Mouse (Mus musculus): ENCODE measurements around the gene Gm43552. TPM values are rescaled to one million over a fixed set of nuclear protein-coding genes. Genes with fewer than 3 reads are reported as not detected.
A peak's percentile ranks its signal among the peaks of the same experiment; 100 is the strongest.

Gm43552 gene
- polyA plus RNA-seq, 1 experiment from 2014 or later, result not detected

- H3K79me2 ChIP-seq (ENCODE audit: inconsistent target), result peaks cover 43% of the 10 kb centered on the region
- H3K4me3 ChIP-seq (ENCODE audit: inconsistent target), result peak within 1 kb of the TSS; percentile 80
- H3K36me3 ChIP-seq (ENCODE audit: inconsistent target), result no peaks in the 10 kb centered on the region
- peak within 1 kb of the TSS; percentile 74 for H3K27ac ChIP-seq
- 0% methylated on average over 44 of the region's 51 CpGs for WGBS (ENCODE audit: missing documents)
These were observed 56.6 kb downstream of the Gm43552 start, which contains the start of gene Ugdh for GRCm38 (mm10) chr5:65435806-65436561. TSS of gene Ugdh (minus strand) at chr5:65435949.

- Histone ChIP-seq H3K36me3 (ENCODE audit: inconsistent target) (no peaks in the 10 kb centered on the region), H3K27ac (peak overlapping the region; percentile 15; the same call in 1 of the 2 replicates), H3K4me3 (ENCODE audit: inconsistent target) (peak overlapping the region; percentile 80), H3K79me2 (ENCODE audit: inconsistent target) (peaks cover 49% of the 10 kb centered on the region)
- WGBS (ENCODE audit: missing documents), result under 1% methylated on average over 45 of the region's 47 CpGs
These were observed 57.2 kb downstream of the Gm43552 start for GRCm38 (mm10) chr5:65435363-65435805.

GRCm38 (mm10) chr5:65434471-65435362 is 57.9 kb downstream of the Gm43552 start:
- 10% methylated on average over 10 of the region's 15 CpGs for WGBS (ENCODE audit: missing documents)
- H3K36me3 ChIP-seq (ENCODE audit: inconsistent target), result no peaks in the 10 kb centered on the region
- peak overlapping the region; percentile 15; the same call in 1 of the 2 replicates for H3K27ac ChIP-seq
- H3K4me3 ChIP-seq (ENCODE audit: inconsistent target), result peak overlapping the region; percentile 80
- H3K79me2 ChIP-seq (ENCODE audit: inconsistent target), result peaks cover 55% of the 10 kb centered on the region

GRCm38 (mm10) chr5:65429441-65429840 is 63.2 kb downstream of the Gm43552 start:
- Histone ChIP-seq H3K27ac (no peak overlapping the region), H3K79me2 (ENCODE audit: inconsistent target) (peaks cover 57% of the 10 kb centered on the region), H3K4me3 (ENCODE audit: inconsistent target) (no peak overlapping the region), H3K36me3 (ENCODE audit: inconsistent target) (no peaks in the 10 kb centered on the region; the same call in 1 of the 2 replicates)
- 90% methylated on average over 5 of the region's 5 CpGs for WGBS (ENCODE audit: missing documents)

- no peak overlapping the region for H3K27ac ChIP-seq
- H3K4me3 ChIP-seq (ENCODE audit: inconsistent target), result no peak overlapping the region
- H3K79me2 ChIP-seq (ENCODE audit: inconsistent target), result peaks cover 46% of the 10 kb centered on the region
- 61% methylated on average over 4 of the region's 4 CpGs for WGBS (ENCODE audit: missing documents)
- peaks cover 6% of the 10 kb centered on the region for H3K36me3 ChIP-seq (ENCODE audit: inconsistent target)
These were observed 64.3 kb downstream of the Gm43552 start for GRCm38 (mm10) chr5:65428321-65428720.

- Histone ChIP-seq H3K27ac (no peak overlapping the region), H3K36me3 (ENCODE audit: inconsistent target) (peaks cover 31% of the 10 kb centered on the region), H3K4me3 (ENCODE audit: inconsistent target) (no peak overlapping the region), H3K79me2 (ENCODE audit: inconsistent target) (peaks cover 15% of the 10 kb centered on the region; the same call in 1 of the 2 replicates)
- 99% methylated on average over 5 of the region's 5 CpGs for WGBS (ENCODE audit: missing documents)
These were observed 67.4 kb downstream of the Gm43552 start for GRCm38 (mm10) chr5:65425251-65425650.

GRCm38 (mm10) chr5:65424215-65424614 is 68.4 kb downstream of the Gm43552 start:
- no peak overlapping the region for H3K4me3 ChIP-seq (ENCODE audit: inconsistent target)
- no peak overlapping the region for H3K27ac ChIP-seq
- peaks cover 32% of the 10 kb centered on the region for H3K36me3 ChIP-seq (ENCODE audit: inconsistent target)
- H3K79me2 ChIP-seq (ENCODE audit: inconsistent target), result peaks cover 10% of the 10 kb centered on the region; the same call in 1 of the 2 replicates
- WGBS (ENCODE audit: missing documents), result 83% methylated on average over 6 of the region's 6 CpGs

GRCm38 (mm10) chr5:65422803-65423202 is 69.8 kb downstream of the Gm43552 start:
- Histone ChIP-seq H3K4me3 (ENCODE audit: inconsistent target) (no peak overlapping the region), H3K79me2 (ENCODE audit: inconsistent target) (no peaks in the 10 kb centered on the region), H3K36me3 (ENCODE audit: inconsistent target) (peaks cover 40% of the 10 kb centered on the region), H3K27ac (no peak overlapping the region)
- 96% methylated on average over 8 of the region's 8 CpGs for WGBS (ENCODE audit: missing documents)

- H3K27ac ChIP-seq, result no peak overlapping the region
- H3K79me2 ChIP-seq (ENCODE audit: inconsistent target), result no peaks in the 10 kb centered on the region
- H3K36me3 ChIP-seq (ENCODE audit: inconsistent target), result peaks cover 60% of the 10 kb centered on the region
- WGBS (ENCODE audit: missing documents), result 87% methylated on average over 6 of the region's 6 CpGs
- no peak overlapping the region for H3K4me3 ChIP-seq (ENCODE audit: inconsistent target)
These were observed 71.8 kb downstream of the Gm43552 start for GRCm38 (mm10) chr5:65420822-65421221.

- Histone ChIP-seq H3K36me3 (ENCODE audit: inconsistent target) (peaks cover 70% of the 10 kb centered on the region), H3K79me2 (ENCODE audit: inconsistent target) (no peaks in the 10 kb centered on the region), H3K4me3 (ENCODE audit: inconsistent target) (no peak overlapping the region), H3K27ac (no peak overlapping the region)
- 93% methylated on average over 10 of the region's 10 CpGs for WGBS (ENCODE audit: missing documents)
These were observed 73.5 kb downstream of the Gm43552 start for GRCm38 (mm10) chr5:65419136-65419535.

GRCm38 (mm10) chr5:65415653-65416458 is 76.8 kb downstream of the Gm43552 start:
- Histone ChIP-seq H3K36me3 (ENCODE audit: inconsistent target) (peaks cover 63% of the 10 kb centered on the region), H3K4me3 (ENCODE audit: inconsistent target) (no peak overlapping the region), H3K79me2 (ENCODE audit: inconsistent target) (no peaks in the 10 kb centered on the region), H3K27ac (no peak overlapping the region)
- WGBS (ENCODE audit: missing documents), result 89% methylated on average over 26 of the region's 26 CpGs

- Histone ChIP-seq H3K36me3 (ENCODE audit: inconsistent target) (peaks cover 61% of the 10 kb centered on the region), H3K27ac (no peak overlapping the region), H3K79me2 (ENCODE audit: inconsistent target) (no peaks in the 10 kb centered on the region), H3K4me3 (ENCODE audit: inconsistent target) (no peak overlapping the region)
- WGBS (ENCODE audit: missing documents), result 94% methylated on average over 11 of the region's 12 CpGs
These were observed 84.6 kb downstream of the Gm43552 start for GRCm38 (mm10) chr5:65407989-65408388.

- Histone ChIP-seq H3K79me2 (ENCODE audit: inconsistent target) (no peaks in the 10 kb centered on the region), H3K27ac (no peak overlapping the region), H3K36me3 (ENCODE audit: inconsistent target) (peaks cover 71% of the 10 kb centered on the region), H3K4me3 (ENCODE audit: inconsistent target) (no peak overlapping the region)
- WGBS (ENCODE audit: missing documents), result 19% methylated on average over 2 of the region's 2 CpGs
These were observed 91.2 kb downstream of the Gm43552 start for GRCm38 (mm10) chr5:65401251-65401994.

All from macrophage (primary cell).